Mouse (Mus musculus) E14TG2a.4 (cell line): ENCODE measurements around the gene Trpm3.

Source experiments
- CTCF ChIP-seq: conservative IDR thresholded peaks from 2 replicates; pipeline ENCODE4 v1.5.1; 2014; ENCODE audit warnings: low read length
- NANOG ChIP-seq: IDR thresholded peaks from 2 replicates; pipeline ENCODE4 v1.6.1; 2014; ENCODE audit warnings: borderline replicate concordance, low read length, mixed read lengths
- POU5F1 ChIP-seq: IDR thresholded peaks from 2 replicates; pipeline ENCODE4 v1.6.1; 2014; ENCODE audit warnings: low read length, borderline replicate concordance

DNA sequence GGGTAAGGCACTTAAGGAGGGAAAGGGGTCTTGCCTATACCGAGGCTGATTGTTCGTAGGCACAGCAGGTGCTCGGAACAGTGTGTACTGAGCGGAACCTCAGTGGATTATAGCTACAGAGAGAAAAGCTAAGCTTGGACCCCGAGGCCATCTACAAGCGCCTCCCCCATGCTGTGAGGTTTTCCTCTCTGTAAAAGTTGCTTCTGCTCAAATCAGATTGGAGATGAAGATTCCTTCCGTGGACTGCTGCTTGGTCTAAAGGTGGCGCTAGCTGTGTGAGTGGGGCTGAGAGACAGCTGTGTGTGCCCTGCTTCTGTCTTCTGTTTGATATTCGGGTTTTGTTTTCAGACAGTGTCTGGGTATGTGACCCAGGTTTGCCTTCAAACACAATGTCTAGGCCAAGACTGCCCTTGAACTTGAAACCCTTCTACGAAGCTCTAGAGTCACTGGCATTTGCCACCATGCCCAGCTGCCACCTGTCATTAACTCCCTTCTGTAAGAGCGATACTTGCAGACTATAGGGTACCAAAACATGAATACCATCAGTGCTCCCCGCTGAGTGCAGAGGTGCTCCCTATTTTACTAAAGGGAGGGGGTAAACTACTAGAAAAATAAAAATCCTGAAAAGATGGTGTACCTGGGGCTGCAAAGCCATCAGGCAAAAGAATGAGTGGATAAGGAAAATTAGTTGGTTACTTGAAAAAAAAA lies 823.3 kb downstream of the Trpm3 start:
- TF ChIP-seq CTCF, result no peak
- TF ChIP-seq POU5F1, result no peak
- TF ChIP-seq NANOG, result no peak
